ENCODE assay signal across 8 mouse cellular contexts in genomic region chr3:65586966-65587365, GRCm38 (mm10). TPM values are rescaled to one million over a fixed set of nuclear protein-coding genes. Genes with fewer than 3 reads are reported as not detected.
A peak's percentile ranks its signal among the peaks of the same experiment; 100 is the strongest.
DNase-seq lines count a peak whose midpoint lies in the region; ATAC-seq and TF ChIP-seq lines count a peak whose summit lies in the region.

No protein-coding gene starts in this region.

- no peaks in the 10 kb centered on the region for H3K27me3 ChIP-seq in lung, embryonic 14.5 days (ENCODE audit: insufficient read depth, low read length)
- H3K27me3 ChIP-seq in forebrain, embryonic 12.5 days: peaks cover 17% of the 10 kb centered on the region
- H3K27me3 ChIP-seq in limb, embryonic 12.5 days: no peaks in the 10 kb centered on the region; the same call in 1 of the 2 replicates

- no peak for TF ChIP-seq CTCF in lung, embryonic 14.5 days (IDR thresholded peaks at IDR 0.05; ENCODE audit: low read depth)
- no peak for TF ChIP-seq CTCF in olfactory bulb, adult 2 months (IDR thresholded peaks at IDR 0.05; ENCODE audit: insufficient read depth, low read depth, low read length)

- 0 out of 2 replicates have a peak overlapping the region, but pooled peaks have one; percentile 28 for H3K9ac ChIP-seq in lung, embryonic 14.5 days
- no peak overlapping the region for H3K9ac ChIP-seq in forebrain, embryonic 12.5 days
- no peak overlapping the region for H3K9ac ChIP-seq in limb, embryonic 12.5 days (replicated peaks)

- DNase-seq in lung, embryonic 14.5 days: no peak
- no peak for DNase-seq in lung, adult 18-20 months
- no peak for DNase-seq in urinary bladder, postnatal 36 days (ENCODE audit: low spot score in 2 of 2)
- no peak for DNase-seq in yolk sac, embryonic 10.5 days (ENCODE audit: low spot score)
- no peak for DNase-seq in natural killer cell, adult 2 months (ENCODE audit: low spot score in 2 of 2)

- H3K36me3 ChIP-seq in lung, embryonic 14.5 days (ENCODE audit: insufficient read depth): no peaks in the 10 kb centered on the region
- no peaks in the 10 kb centered on the region for H3K36me3 ChIP-seq in forebrain, embryonic 12.5 days (replicated peaks)
- no peaks in the 10 kb centered on the region for H3K36me3 ChIP-seq in limb, embryonic 12.5 days

- peak overlapping the region; percentile 63 for H3K4me2 ChIP-seq in lung, embryonic 14.5 days
- H3K4me2 ChIP-seq in forebrain, embryonic 12.5 days: peak overlapping the region; percentile 56
- H3K4me2 ChIP-seq in limb, embryonic 12.5 days: peak overlapping the region; percentile 54

- peaks cover 18% of the 10 kb centered on the region for H3K4me1 ChIP-seq in lung, embryonic 14.5 days (ENCODE audit: insufficient read depth)
- peaks cover 18% of the 10 kb centered on the region for H3K4me1 ChIP-seq in forebrain, embryonic 12.5 days
- H3K4me1 ChIP-seq in limb, embryonic 12.5 days (replicated peaks): peaks cover 31% of the 10 kb centered on the region
- peaks cover 13% of the 10 kb centered on the region for H3K4me1 ChIP-seq in olfactory bulb, adult 2 months (ENCODE audit: control insufficient read depth, insufficient read depth, low read length)

- peak overlapping the region; percentile 63; the same call in 1 of the 2 replicates for H3K27ac ChIP-seq in lung, embryonic 14.5 days (ENCODE audit: low read depth)
- H3K27ac ChIP-seq in forebrain, embryonic 12.5 days: no peak overlapping the region
- H3K27ac ChIP-seq in limb, embryonic 12.5 days: no peak overlapping the region; the same call in 1 of the 2 replicates
- H3K27ac ChIP-seq in olfactory bulb, adult 2 months (ENCODE audit: insufficient read depth, low read depth, low read length): peak overlapping the region; percentile 97

- no peak for TF ChIP-seq POLR2A in olfactory bulb, adult 2 months (IDR thresholded peaks at IDR 0.05; ENCODE audit: insufficient read depth, low read depth, low read length)

- no peaks in the 10 kb centered on the region for H3K9me3 ChIP-seq in lung, embryonic 14.5 days (ENCODE audit: low read depth, low read length)
- no peaks in the 10 kb centered on the region for H3K9me3 ChIP-seq in forebrain, embryonic 12.5 days
- no peaks in the 10 kb centered on the region for H3K9me3 ChIP-seq in limb, embryonic 12.5 days

- H3K4me3 ChIP-seq in lung, embryonic 14.5 days (ENCODE audit: low read depth, low read length): 0 out of 2 replicates have a peak overlapping the region, but pooled peaks have one; percentile 20
- H3K4me3 ChIP-seq in forebrain, embryonic 12.5 days (replicated peaks): no peak overlapping the region
- peak overlapping the region; percentile 27; the same call in 1 of the 2 replicates for H3K4me3 ChIP-seq in limb, embryonic 12.5 days (replicated peaks)
- no peak overlapping the region for H3K4me3 ChIP-seq in olfactory bulb, adult 2 months (ENCODE audit: insufficient read depth, low read depth, low read length)

- ATAC-seq in lung, embryonic 14.5 days (ENCODE audit: insufficient read depth): no peak
- no peak for ATAC-seq in forebrain, embryonic 12.5 days (ENCODE audit: low FRiP score)
- ATAC-seq in limb, embryonic 12.5 days (ENCODE audit: insufficient number of reproducible peaks, insufficient read depth, low FRiP score, low TSS enrichment, low read depth): no peak

- WGBS in lung, embryonic 14.5 days: 77% methylated on average over 2 of the region's 2 CpGs
- WGBS in forebrain, embryonic 12.5 days: 25% methylated on average over 2 of the region's 2 CpGs
- WGBS in limb, embryonic 12.5 days: 64% methylated on average over 2 of the region's 2 CpGs
- 50% methylated on average over 2 of the region's 2 CpGs for WGBS in olfactory bulb, adult 2 months

RNA-seq across cellular contexts. Expression of gene Tiparp, which starts 58.8 kb away (rescaled TPM):
- 44.4 and 47.4 TPM in 2 replicates for polyA plus RNA-seq in lung, embryonic 14.5 days (2014; fragmentation: Nextera tagmentation; extraction: Ambion mirVana)
- polyA plus RNA-seq in forebrain, embryonic 12.5 days (2016; fragmentation: Nextera tagmentation; extraction: Ambion mirVana): 29.4 and 30.6 TPM in 2 replicates
- polyA plus RNA-seq in limb, embryonic 12.5 days (2016; fragmentation: Nextera tagmentation; extraction: Ambion mirVana): 26.8 and 35.6 TPM in 2 replicates
- not detected in 2 replicates for polyA plus RNA-seq in olfactory bulb, adult 2 months (2012; ENCODE audit: insufficient read depth, insufficient read length, low replicate concordance, missing spikeins)

Comparison
In these comparisons a context has a peak if more than half of its experiments do, and no peak if none do; other contexts are left out.
1. H3K27ac ChIP-seq: peak in lung, embryonic 14.5 days (single experiment) and olfactory bulb, adult 2 months (single experiment); none in forebrain, embryonic 12.5 days (single experiment) and limb, embryonic 12.5 days (single experiment).
2. H3K4me3 ChIP-seq: peak in lung, embryonic 14.5 days (single experiment) and limb, embryonic 12.5 days (single experiment); none in forebrain, embryonic 12.5 days (single experiment) and olfactory bulb, adult 2 months (single experiment).
3. Peak in every context shown above with its lines, with median percentiles within 50 percentile points of each other: H3K4me2 ChIP-seq.